Mouse (Mus musculus): ENCODE results near the gene Ube2e1. TPM values are rescaled to one million over a fixed set of nuclear protein-coding genes. Genes with fewer than 3 reads are reported as not detected.

The Ube2e1 gene
- 57.1 and 67.4 TPM in 2 replicates for polyA plus RNA-seq (2012)

GRCm38 (mm10) chr14:18331693-18332131 lies at the start of gene Ube2e1:
Ube2e1 (minus strand) TSS chr14:18331859.

DNA sequence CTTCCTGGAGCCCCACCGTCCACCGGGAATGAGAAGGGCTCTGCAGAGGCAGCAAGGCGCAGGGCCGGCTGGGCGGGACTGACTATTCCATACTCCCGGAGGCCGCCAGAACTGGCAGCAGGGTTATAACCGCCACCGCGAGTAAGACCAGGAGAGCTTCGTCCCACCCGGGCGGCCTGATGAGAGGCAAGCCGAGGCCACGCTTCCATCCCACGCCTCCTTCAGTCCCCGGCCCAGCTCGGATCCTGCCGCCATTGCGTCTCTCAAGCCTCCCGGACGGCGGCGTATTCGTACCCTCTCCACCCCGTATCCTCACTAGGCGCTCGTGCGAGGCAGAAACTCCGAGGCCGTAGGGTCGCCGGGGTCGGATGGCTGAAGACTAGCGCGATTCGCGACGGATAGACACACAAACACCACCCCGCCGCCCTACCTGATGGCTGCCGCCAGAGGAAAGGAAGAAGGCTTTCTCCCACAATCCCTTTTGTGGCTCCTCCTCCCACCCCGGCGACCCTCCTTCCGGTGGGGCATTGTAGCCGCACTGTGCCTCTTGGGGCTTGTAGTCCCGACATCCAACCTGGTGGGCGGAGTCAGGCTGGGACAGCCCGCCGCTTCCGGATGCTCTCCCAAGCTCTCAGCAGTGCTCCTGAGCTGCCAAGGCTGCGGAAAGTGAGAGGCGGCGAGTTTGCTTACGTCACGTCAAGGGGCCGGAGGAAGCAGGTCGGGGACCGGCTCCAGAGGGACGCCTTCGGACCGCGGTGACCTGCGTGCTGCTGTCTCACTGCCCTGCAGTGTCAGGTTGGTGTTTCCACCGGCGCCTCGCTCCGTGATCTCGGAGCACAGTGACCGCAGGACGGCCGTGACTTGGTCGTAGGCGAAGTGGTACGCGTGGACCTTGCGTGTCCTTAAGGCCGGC lies 60.9 kb downstream of the Ube2e1 start, which contains the start of the genes Nkiras1 and Rpl15:
Gene Nkiras1, plus strand, starts transcription at position 608 of the 913 bp plus-strand sequence.
Gene Rpl15, minus strand, starts transcription at position 863 of the 913 bp plus-strand sequence.

DNA sequence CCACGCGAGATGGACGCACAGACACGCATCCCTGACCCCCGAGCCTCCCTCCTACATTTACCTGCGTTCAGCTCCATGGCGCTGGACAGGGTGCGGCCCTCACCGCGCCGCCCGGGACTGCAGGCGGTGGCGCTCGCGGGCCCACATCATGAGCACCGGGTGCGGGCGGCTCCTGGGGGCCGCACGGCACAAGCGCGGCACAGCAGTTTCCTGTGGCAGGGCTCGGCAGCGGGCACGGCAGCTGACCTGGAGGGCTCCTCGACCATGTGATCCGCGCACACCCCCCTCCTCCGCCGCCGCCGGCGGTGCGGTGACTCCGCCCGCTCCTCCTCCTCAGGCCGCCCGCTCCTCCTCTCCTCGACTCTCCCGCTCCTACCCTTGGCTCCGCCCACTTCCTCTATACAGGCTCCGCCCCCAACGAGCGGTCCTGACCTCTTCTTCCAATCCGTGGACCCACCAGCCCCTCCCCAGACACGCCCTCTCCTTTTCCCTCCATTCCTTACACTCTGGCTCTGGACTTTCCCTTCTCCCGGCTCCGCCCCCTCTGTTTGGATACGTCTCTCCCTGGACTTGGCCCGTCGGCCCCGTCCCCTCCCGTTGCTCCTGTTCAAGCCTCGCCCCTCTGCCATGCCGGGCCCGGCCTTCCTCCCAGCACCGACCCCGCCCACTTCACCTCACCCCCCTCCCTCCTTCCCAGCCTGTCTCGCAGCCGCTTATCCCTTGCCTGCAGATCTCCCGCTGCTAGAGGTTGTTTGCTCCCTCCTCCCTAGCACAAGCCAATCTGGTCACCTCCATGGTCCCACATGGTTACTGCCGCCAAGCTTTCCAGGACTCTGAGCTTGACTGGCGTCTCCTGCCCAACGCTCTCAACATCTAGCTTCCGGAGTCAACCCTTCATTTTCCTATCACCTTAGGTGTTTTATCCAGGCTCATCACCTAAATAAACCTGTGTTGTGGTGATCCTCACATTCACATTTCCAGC lies 92.6 kb downstream of the Ube2e1 start, which contains the start of gene Nr1d2:
Gene Nr1d2, minus strand, starts transcription at position 378 of the 982 bp plus-strand sequence.

Other genes with a start within 250 kb of the Ube2e1 start
- gene Nr1d2, start 92.7 kb downstream of the Ube2e1 start, polyA plus RNA-seq (2012), result 4.8 and 6.1 TPM in 2 replicates
- gene Nkiras1, start 60.7 kb downstream of the Ube2e1 start, polyA plus RNA-seq (2012), result 1.8 and 2.0 TPM in 2 replicates
- 214 and 220 TPM in 2 replicates for gene Rpl15, start 60.5 kb downstream of the Ube2e1 start, polyA plus RNA-seq (2012)